Mouse (Mus musculus): ENCODE data around the gene Tcap. TPM values are rescaled to one million over a fixed set of nuclear protein-coding genes. Genes with fewer than 3 reads are reported as not detected.
A peak's percentile ranks its signal among the peaks of the same experiment; 100 is the strongest.

Tcap gene
- polyA plus RNA-seq, 1 experiment, result 83.8 TPM

- Histone ChIP-seq H3K4me1 (replicated peaks; ENCODE audit: control insufficient read depth, insufficient read depth, low read length) (peaks cover 37% of the 10 kb centered on the region), H3K4me3 (ENCODE audit: control insufficient read depth, insufficient read depth, low read length) (no peak overlapping the region), H3K36me3 (ENCODE audit: control insufficient read depth, insufficient read depth, low read length) (no peaks in the 10 kb centered on the region), H3K27ac (ENCODE audit: control insufficient read depth, insufficient read depth, low read length) (no peak overlapping the region), H3K27me3 (ENCODE audit: control insufficient read depth, insufficient read depth, low read length) (no peaks in the 10 kb centered on the region)
- WGBS, result 27% methylated on average over 9 of the region's 9 CpGs
- no peak for TF ChIP-seq POLR2A (IDR thresholded peaks at IDR 0.05; ENCODE audit: control insufficient read depth, extremely low read depth, insufficient read depth, low read length, poor library complexity)
- peak; percentile 82 for TF ChIP-seq CTCF (IDR thresholded peaks at IDR 0.05; ENCODE audit: borderline replicate concordance, control insufficient read depth, extremely low read depth, insufficient read depth, low read length, poor library complexity)
- peak; percentile 73 for DNase-seq
These were observed 5.7 kb downstream of the Tcap start for GRCm38 (mm10) chr11:98389221-98389780.

- Histone ChIP-seq H3K27ac (ENCODE audit: control insufficient read depth, insufficient read depth, low read length) (no peak overlapping the region), H3K36me3 (ENCODE audit: control insufficient read depth, insufficient read depth, low read length) (no peaks in the 10 kb centered on the region), H3K4me3 (ENCODE audit: control insufficient read depth, insufficient read depth, low read length) (no peak overlapping the region), H3K4me1 (replicated peaks; ENCODE audit: control insufficient read depth, insufficient read depth, low read length) (peaks cover 42% of the 10 kb centered on the region), H3K27me3 (ENCODE audit: control insufficient read depth, insufficient read depth, low read length) (no peaks in the 10 kb centered on the region)
- TF ChIP-seq CTCF (IDR thresholded peaks at IDR 0.05; ENCODE audit: borderline replicate concordance, control insufficient read depth, extremely low read depth, insufficient read depth, low read length, poor library complexity), result no peak
- TF ChIP-seq POLR2A (IDR thresholded peaks at IDR 0.05; ENCODE audit: control insufficient read depth, extremely low read depth, insufficient read depth, low read length, poor library complexity), result no peak
- 93% methylated on average over 12 of the region's 12 CpGs for WGBS
- no peak for DNase-seq
These were observed 6.5 kb downstream of the Tcap start for GRCm38 (mm10) chr11:98390141-98390540.

- Histone ChIP-seq H3K4me3 (ENCODE audit: control insufficient read depth, insufficient read depth, low read length) (no peak overlapping the region), H3K36me3 (ENCODE audit: control insufficient read depth, insufficient read depth, low read length) (no peaks in the 10 kb centered on the region), H3K27me3 (ENCODE audit: control insufficient read depth, insufficient read depth, low read length) (no peaks in the 10 kb centered on the region), H3K27ac (ENCODE audit: control insufficient read depth, insufficient read depth, low read length) (no peak overlapping the region), H3K4me1 (replicated peaks; ENCODE audit: control insufficient read depth, insufficient read depth, low read length) (peaks cover 41% of the 10 kb centered on the region)
- DNase-seq, result no peak
- WGBS, result 65% methylated on average over 7 of the region's 8 CpGs
- TF ChIP-seq CTCF (IDR thresholded peaks at IDR 0.05; ENCODE audit: borderline replicate concordance, control insufficient read depth, extremely low read depth, insufficient read depth, low read length, poor library complexity), result no peak
- no peak for TF ChIP-seq POLR2A (IDR thresholded peaks at IDR 0.05; ENCODE audit: control insufficient read depth, extremely low read depth, insufficient read depth, low read length, poor library complexity)
These were observed 8.4 kb downstream of the Tcap start for GRCm38 (mm10) chr11:98392034-98392433.

GRCm38 (mm10) chr11:98392645-98393044 is 9.0 kb downstream of the Tcap start:
- DNase-seq, result peak; percentile 19
- Histone ChIP-seq H3K27me3 (ENCODE audit: control insufficient read depth, insufficient read depth, low read length) (no peaks in the 10 kb centered on the region), H3K27ac (ENCODE audit: control insufficient read depth, insufficient read depth, low read length) (peak overlapping the region; percentile 97), H3K4me3 (ENCODE audit: control insufficient read depth, insufficient read depth, low read length) (no peak overlapping the region), H3K36me3 (ENCODE audit: control insufficient read depth, insufficient read depth, low read length) (no peaks in the 10 kb centered on the region), H3K4me1 (replicated peaks; ENCODE audit: control insufficient read depth, insufficient read depth, low read length) (peaks cover 41% of the 10 kb centered on the region)
- TF ChIP-seq POLR2A (IDR thresholded peaks at IDR 0.05; ENCODE audit: control insufficient read depth, extremely low read depth, insufficient read depth, low read length, poor library complexity) (no peak), CTCF (IDR thresholded peaks at IDR 0.05; ENCODE audit: borderline replicate concordance, control insufficient read depth, extremely low read depth, insufficient read depth, low read length, poor library complexity) (no peak)
- 29% methylated on average over 4 of the region's 4 CpGs for WGBS

- Histone ChIP-seq H3K27ac (ENCODE audit: control insufficient read depth, insufficient read depth, low read length) (peak overlapping the region; percentile 97), H3K4me1 (replicated peaks; ENCODE audit: control insufficient read depth, insufficient read depth, low read length) (peaks cover 41% of the 10 kb centered on the region)
- 7% methylated on average over 6 of the region's 6 CpGs for WGBS
These were observed 9.7 kb downstream of the Tcap start for GRCm38 (mm10) chr11:98393317-98393716.

GRCm38 (mm10) chr11:98394301-98394700 is 10.7 kb downstream of the Tcap start:
- Histone ChIP-seq H3K36me3 (ENCODE audit: control insufficient read depth, insufficient read depth, low read length) (no peaks in the 10 kb centered on the region), H3K4me3 (ENCODE audit: control insufficient read depth, insufficient read depth, low read length) (no peak overlapping the region), H3K27me3 (ENCODE audit: control insufficient read depth, insufficient read depth, low read length) (no peaks in the 10 kb centered on the region), H3K27ac (ENCODE audit: control insufficient read depth, insufficient read depth, low read length) (peak overlapping the region; percentile 97), H3K4me1 (replicated peaks; ENCODE audit: control insufficient read depth, insufficient read depth, low read length) (peaks cover 36% of the 10 kb centered on the region)
- TF ChIP-seq POLR2A (IDR thresholded peaks at IDR 0.05; ENCODE audit: control insufficient read depth, extremely low read depth, insufficient read depth, low read length, poor library complexity) (no peak), CTCF (IDR thresholded peaks at IDR 0.05; ENCODE audit: borderline replicate concordance, control insufficient read depth, extremely low read depth, insufficient read depth, low read length, poor library complexity) (no peak)
- no peak for DNase-seq
- 83% methylated on average over 6 of the region's 6 CpGs for WGBS

More at GRCm38 (mm10) chr11:98393317-98393716, 9.7 kb downstream of the Tcap start:
- no peaks in the 10 kb centered on the region for H3K27me3 ChIP-seq (ENCODE audit: control insufficient read depth, insufficient read depth, low read length)
- no peaks in the 10 kb centered on the region for H3K36me3 ChIP-seq (ENCODE audit: control insufficient read depth, insufficient read depth, low read length)
- peak; percentile 86 for TF ChIP-seq POLR2A (IDR thresholded peaks at IDR 0.05; ENCODE audit: control insufficient read depth, extremely low read depth, insufficient read depth, low read length, poor library complexity)
- TF ChIP-seq CTCF (IDR thresholded peaks at IDR 0.05; ENCODE audit: borderline replicate concordance, control insufficient read depth, extremely low read depth, insufficient read depth, low read length, poor library complexity), result peak; percentile 37; the same call in 1 of the 2 replicates
- DNase-seq, result peak; percentile 82
- no peak overlapping the region for H3K4me3 ChIP-seq (ENCODE audit: control insufficient read depth, insufficient read depth, low read length)

All from thymus, adult 2 months (tissue).